Mouse (Mus musculus): ENCODE measurements around the gene Rbm19.

DNA sequence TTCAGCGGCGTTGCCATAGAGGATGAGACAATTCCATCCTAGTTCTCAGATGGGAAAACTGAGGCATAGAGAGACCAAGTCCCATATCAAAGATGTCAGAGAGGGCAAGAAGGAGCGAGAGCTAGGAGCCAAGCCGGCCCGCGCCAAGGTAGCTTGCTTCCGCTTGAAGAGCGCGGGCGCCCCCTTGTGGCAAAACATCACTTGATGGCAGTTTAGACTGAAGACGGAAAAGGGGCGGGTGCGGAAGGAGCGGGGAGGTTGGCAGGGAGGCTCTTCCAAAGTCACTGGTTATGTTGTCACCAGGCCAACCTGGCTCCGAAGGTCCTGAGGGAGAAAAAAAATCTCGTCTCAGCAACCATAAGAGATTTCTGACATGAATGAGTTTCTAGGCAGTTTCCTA lies 27.7 kb upstream of the Rbm19 start:
- TF ChIP-seq TAL1 (IDR thresholded peaks at IDR 0.05; ENCODE audit: low read length) (no peak), GATA1 (IDR thresholded peaks at IDR 0.05; ENCODE audit: low read length) (no peak)
